Mouse (Mus musculus): ENCODE measurements around the gene Siglecg. TPM values are rescaled to one million over a fixed set of nuclear protein-coding genes. Genes with fewer than 3 reads are reported as not detected.

Gene Siglecg
- 0.57 TPM for polyA plus RNA-seq (2017; shearing (Covaris generic))

GRCm38 (mm10) chr7:43408131-43408553 is at the start of gene Siglecg:
Siglecg (plus strand) TSS chr7:43408204.

GRCm38 (mm10) chr7:43427406-43427805 is 19.4 kb downstream of the Siglecg start, which contains the start of gene Lim2:
Lim2 (plus strand) TSS chr7:43427670.

GRCm38 (mm10) chr7:43436341-43437255 is 28.6 kb downstream of the Siglecg start, which contains the start of gene Nkg7:
Nkg7 (plus strand) TSS chr7:43437073.

GRCm38 (mm10) chr7:43440482-43440881 is 32.5 kb downstream of the Siglecg start, which contains the start of gene Cldnd2:
Cldnd2 (plus strand) TSS chr7:43440782.

GRCm38 (mm10) chr7:43443917-43444293 is 35.9 kb downstream of the Siglecg start, which contains the start of the genes Etfb and Gm45233:
Etfb (plus strand) TSS chr7:43444083.
Gm45233 (plus strand) TSS chr7:43444128.

GRCm38 (mm10) chr7:43462851-43463250 is 54.8 kb downstream of the Siglecg start, which contains the start of gene Vsig10l:
Vsig10l (plus strand) TSS chr7:43463151.

Other genes with a start within 250 kb of the Siglecg start
- gene Zfp715, start 94.9 kb upstream of the Siglecg start, polyA plus RNA-seq (2017; shearing (Covaris generic)) = 22.9 TPM
- not detected for gene Siglecf, start 56.9 kb upstream of the Siglecg start, polyA plus RNA-seq (2017; shearing (Covaris generic))
- not detected for gene Lim2, start 19.5 kb downstream of the Siglecg start, polyA plus RNA-seq (2017; shearing (Covaris generic))
- gene Nkg7, start 28.9 kb downstream of the Siglecg start, polyA plus RNA-seq (2017; shearing (Covaris generic)) = 110 TPM
- not detected for gene Cldnd2, start 32.6 kb downstream of the Siglecg start, polyA plus RNA-seq (2017; shearing (Covaris generic))
- gene Etfb, start 35.9 kb downstream of the Siglecg start, polyA plus RNA-seq (2017; shearing (Covaris generic)) = 154 TPM
- gene Gm45233, start 35.9 kb downstream of the Siglecg start, polyA plus RNA-seq (2017; shearing (Covaris generic)) = not detected
- gene Vsig10l, start 54.9 kb downstream of the Siglecg start, polyA plus RNA-seq (2017; shearing (Covaris generic)) = 2.9 TPM
- gene Iglon5, start 81.9 kb downstream of the Siglecg start, polyA plus RNA-seq (2017; shearing (Covaris generic)) = 0.14 TPM
- not detected for gene 4931406B18Rik, start 97.7 kb downstream of the Siglecg start, polyA plus RNA-seq (2017; shearing (Covaris generic))
- not detected for gene Cd33, start 136.2 kb downstream of the Siglecg start, polyA plus RNA-seq (2017; shearing (Covaris generic))
- 8.7 TPM for gene Zfp658, start 154.1 kb downstream of the Siglecg start, polyA plus RNA-seq (2017; shearing (Covaris generic))
- gene Zfp719, start 171.4 kb downstream of the Siglecg start, polyA plus RNA-seq (2017; shearing (Covaris generic)) = 16.0 TPM
- not detected for gene Zfp819, start 199.0 kb downstream of the Siglecg start, polyA plus RNA-seq (2017; shearing (Covaris generic))
- gene Ceacam18, start 226.5 kb downstream of the Siglecg start, polyA plus RNA-seq (2017; shearing (Covaris generic)) = not detected